Mouse (Mus musculus) adrenal gland, adult (tissue): ENCODE results near the gene Ipo13.
A peak's percentile ranks its signal among the peaks of the same experiment; 100 is the strongest.

Experiments
- DNase-seq, 2 experiments: peaks; one replicate each; pipeline ENCODE4 v3.0.0; 2022 to 2023; ENCODE audit warnings: low spot score in 1 of 2; ENCODE audit not compliant: inconsistent age in 2 of 2

The Ipo13 gene

DNA sequence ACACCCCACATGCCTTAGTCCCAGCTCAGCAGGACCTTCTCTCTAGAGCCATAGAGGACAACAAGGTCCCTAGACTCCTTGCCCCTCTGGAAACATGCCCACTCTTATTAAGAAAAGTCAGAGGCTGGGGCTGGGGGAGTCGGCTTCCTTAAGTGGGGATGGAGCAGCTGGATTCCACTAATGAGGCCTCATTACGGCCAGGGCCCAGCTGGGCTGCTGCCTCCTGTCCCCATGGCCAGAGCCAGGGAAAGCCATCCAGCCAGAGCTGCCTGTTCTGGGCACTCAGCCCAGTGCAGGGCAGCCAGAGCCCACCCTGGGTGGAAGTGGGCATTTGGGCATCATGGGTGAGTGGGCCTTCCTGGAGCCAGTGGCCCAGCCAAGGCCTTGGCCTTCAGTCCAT is 67.8 kb downstream of the Ipo13 start:
- peak in 1 of 2 experiments; percentile 40 for DNase-seq

GRCm38 (mm10) chr4:117846261-117846660 is 68.5 kb downstream of the Ipo13 start:
- DNase-seq = no peak

DNA sequence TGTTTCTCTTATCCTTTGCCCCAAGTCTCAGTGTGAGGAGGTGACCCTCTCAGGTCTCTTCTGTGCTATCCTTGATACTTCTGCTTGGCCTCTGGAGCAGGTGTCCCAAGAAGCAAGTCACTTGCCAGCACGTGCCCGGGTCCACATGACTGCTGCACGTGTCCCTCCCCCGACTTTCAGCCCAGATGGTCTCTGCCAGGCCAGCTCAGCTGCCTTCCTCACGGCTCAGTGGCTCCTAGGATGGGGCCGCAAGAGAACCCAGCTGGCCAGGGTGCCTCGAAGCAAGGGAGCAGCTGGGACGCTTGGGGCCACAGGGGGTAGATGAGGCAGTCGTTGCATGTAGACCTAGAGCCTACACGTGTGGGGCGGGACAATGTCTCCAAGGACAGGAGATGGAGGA is 69.5 kb downstream of the Ipo13 start:
- DNase-seq = no peak
